Mouse (Mus musculus) kidney, embryonic 14.5 days (tissue): ENCODE measurements at regions not wholly inside any gene's neighbourhood (a gene's known extent, or its start where the extent isn't known, plus 50 kb on each side); places are given as distances from the start of the nearest gene placed in this dataset.
"Not testable (repeated sequence)": the region's sequence is repeated elsewhere in the genome, so short reads cannot be mapped to it uniquely, and the experiment has no call there.

Experiments
- ATAC-seq: fragments of 200-750 bp; cut with Nextera tagmentation; 2 replicates; pipeline ENCODE4 v1.8.0; 2017; ENCODE audit warnings: moderate number of reproducible peaks, mild to moderate bottlenecking, moderate TSS enrichment, moderate library complexity; ENCODE audit not compliant: low FRiP score, low TSS enrichment
- H3K27ac ChIP-seq: fragments of 300-500 bp; sonication (generic); 2 replicates; pipeline ENCODE4 v1.5.1; 2014; ENCODE audit warnings: low read depth, mild to moderate bottlenecking, low read length, moderate library complexity, mixed read lengths
- H3K27me3 ChIP-seq: fragments of 300-500 bp; sonication (generic); 2 replicates; pipeline ENCODE4 v1.6.1; 2014; ENCODE audit warnings: mild to moderate bottlenecking, low read length; ENCODE audit not compliant: control insufficient read depth, insufficient read depth
- H3K36me3 ChIP-seq: fragments of 300-500 bp; sonication (generic); 2 replicates; pipeline ENCODE4 v1.6.1; 2014; ENCODE audit warnings: low read length, mixed read lengths; ENCODE audit not compliant: control insufficient read depth, insufficient read depth
- H3K4me1 ChIP-seq: fragments of 300-500 bp; sonication (generic); 2 replicates; pipeline ENCODE4 v1.6.1; 2014; ENCODE audit warnings: low read length, mixed read lengths; ENCODE audit not compliant: control insufficient read depth, insufficient read depth
- H3K4me2 ChIP-seq: fragments of 300-500 bp; sonication (generic); replicated peaks from 2 replicates; pipeline ENCODE4 v1.6.1; 2014; ENCODE audit warnings: low read depth, mild to moderate bottlenecking, low read length
- H3K4me3 ChIP-seq: fragments of 300-500 bp; sonication (generic); 2 replicates; pipeline ENCODE4 v1.5.1; 2014; ENCODE audit warnings: mild to moderate bottlenecking, low read length
- H3K9ac ChIP-seq: fragments of 300-500 bp; sonication (generic); 2 replicates; pipeline ENCODE4 v1.6.1; 2014; ENCODE audit warnings: low read depth, mild to moderate bottlenecking, low read length, moderate library complexity
- H3K9me3 ChIP-seq: fragments of 300-500 bp; sonication (generic); 2 replicates; pipeline ENCODE4 v1.6.1; 2016; ENCODE audit warnings: low read length; ENCODE audit not compliant: control insufficient read depth
- WGBS: fragments of 180-500 bp; shearing (Covaris S2); extraction: QIAGEN DNeasy Blood & Tissue Kit; methylation state at CpG from one replicate; pipeline ENCODE4 v1.1.7; 2014; 5-methylcytosine and 5-hydroxymethylcytosine counted together

DNA sequence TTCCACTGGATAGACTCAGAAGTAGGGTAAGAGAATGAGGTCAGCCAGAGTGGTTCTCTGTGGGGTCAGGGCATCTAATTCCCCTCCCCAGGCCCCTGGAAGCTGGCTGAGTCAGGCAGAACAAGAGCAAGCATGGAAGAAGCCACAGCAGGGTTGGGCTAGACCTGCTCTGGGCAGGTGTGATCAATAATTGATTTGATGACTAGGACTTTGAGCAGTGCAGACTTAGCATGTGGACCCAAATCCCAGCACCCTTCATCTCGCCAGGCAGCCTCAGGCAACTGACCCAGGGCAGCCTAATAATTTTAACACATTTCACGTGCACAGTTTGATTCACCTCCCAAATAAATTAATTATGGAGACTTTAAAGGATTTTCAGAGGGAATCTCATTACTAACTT is 67.2 kb downstream of the Qdpr start:
- H3K4me1 ChIP-seq: no peaks in the 10 kb centered on the region
- no peak overlapping the region for H3K4me2 ChIP-seq
- H3K4me3 ChIP-seq: no peak overlapping the region
- no peaks in the 10 kb centered on the region for H3K27me3 ChIP-seq
- ATAC-seq: no peak
- WGBS: 78% methylated on average over 2 of the region's 2 CpGs
- H3K9ac ChIP-seq: no peak overlapping the region
- no peak overlapping the region for H3K27ac ChIP-seq
- no peaks in the 10 kb centered on the region for H3K36me3 ChIP-seq
- H3K9me3 ChIP-seq: no peaks in the 10 kb centered on the region

GRCm38 (mm10) chr5:45378486-45378885 is 71.5 kb downstream of the Qdpr start:
- Histone ChIP-seq H3K9ac (no peak overlapping the region), H3K4me1 (no peaks in the 10 kb centered on the region), H3K4me2 (no peak overlapping the region), H3K4me3 (no peak overlapping the region), H3K27me3 (no peaks in the 10 kb centered on the region), H3K9me3 (no peaks in the 10 kb centered on the region), H3K36me3 (no peaks in the 10 kb centered on the region), H3K27ac (no peak overlapping the region)
- 17% methylated on average over 2 of the region's 2 CpGs for WGBS
- no peak for ATAC-seq

DNA sequence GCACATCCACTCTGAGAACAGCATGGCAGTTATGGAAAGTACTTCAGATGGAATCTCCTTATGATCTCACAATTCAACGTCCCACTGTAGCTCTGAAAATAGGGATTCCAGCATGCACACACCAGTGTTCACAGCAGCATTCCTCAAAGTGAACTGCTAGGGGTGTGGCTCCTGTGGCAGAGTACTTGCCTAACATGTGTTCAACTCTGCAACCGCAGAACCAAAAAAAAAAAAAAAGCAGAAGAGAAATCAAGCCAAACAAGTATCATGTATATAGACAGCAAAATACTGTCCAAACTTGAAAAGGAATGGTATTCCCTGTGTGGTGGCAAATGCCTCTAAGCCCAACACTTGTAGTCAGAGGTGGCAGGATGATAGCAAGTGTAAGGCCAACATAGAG is 77.0 kb downstream of the Qdpr start:
- H3K27ac ChIP-seq: no peak overlapping the region
- WGBS: 87% methylated on average over 2 of the region's 2 CpGs
- no peaks in the 10 kb centered on the region for H3K27me3 ChIP-seq
- H3K9ac ChIP-seq: no peak overlapping the region
- no peaks in the 10 kb centered on the region for H3K9me3 ChIP-seq
- H3K4me3 ChIP-seq: no peak overlapping the region
- no peaks in the 10 kb centered on the region for H3K4me1 ChIP-seq
- no peak for ATAC-seq
- H3K36me3 ChIP-seq: no peaks in the 10 kb centered on the region
- H3K4me2 ChIP-seq: no peak overlapping the region

- no peak overlapping the region for H3K27ac ChIP-seq
- H3K4me3 ChIP-seq: no peak overlapping the region
- no peak for ATAC-seq
- no peak overlapping the region for H3K4me2 ChIP-seq
- H3K4me1 ChIP-seq: no peaks in the 10 kb centered on the region
- H3K27me3 ChIP-seq: no peaks in the 10 kb centered on the region
- no peak overlapping the region for H3K9ac ChIP-seq
- 58% methylated on average over 6 of the region's 6 CpGs for WGBS
- no peaks in the 10 kb centered on the region for H3K36me3 ChIP-seq
- H3K9me3 ChIP-seq: no peaks in the 10 kb centered on the region
Measured at GRCm38 (mm10) chr5:45368451-45368850, 81.6 kb downstream of the Qdpr start.

GRCm38 (mm10) chr5:45360189-45360588 is 89.8 kb downstream of the Qdpr start:
- H3K4me1 ChIP-seq: no peaks in the 10 kb centered on the region
- ATAC-seq: no peak
- H3K4me3 ChIP-seq: no peak overlapping the region
- no peaks in the 10 kb centered on the region for H3K27me3 ChIP-seq
- H3K9ac ChIP-seq: no peak overlapping the region
- no peaks in the 10 kb centered on the region for H3K36me3 ChIP-seq
- no peaks in the 10 kb centered on the region for H3K9me3 ChIP-seq
- H3K4me2 ChIP-seq: no peak overlapping the region
- H3K27ac ChIP-seq: no peak overlapping the region

DNA sequence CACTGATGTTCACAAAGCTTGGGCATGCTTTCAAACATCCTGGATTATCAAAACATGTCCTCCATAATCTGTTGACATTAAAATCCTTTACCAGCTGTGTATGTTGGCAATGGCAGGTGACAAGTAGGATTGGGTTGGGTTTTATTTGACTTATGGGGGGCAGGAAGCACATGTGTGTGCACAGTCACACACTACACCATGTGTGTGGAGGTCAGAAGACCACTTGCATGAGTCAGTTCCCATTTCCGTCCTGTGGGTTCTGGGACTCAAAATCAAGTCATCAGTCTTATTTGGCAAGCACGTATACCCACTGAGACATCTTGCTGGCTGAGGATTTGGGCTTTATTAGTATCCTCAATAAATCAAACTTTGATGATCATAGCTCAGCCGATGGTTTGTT is 109.6 kb downstream of the Qdpr start:
- Histone ChIP-seq H3K27ac (no peak overlapping the region), H3K4me2 (no peak overlapping the region), H3K4me3 (no peak overlapping the region), H3K27me3 (no peaks in the 10 kb centered on the region), H3K9ac (no peak overlapping the region), H3K9me3 (no peaks in the 10 kb centered on the region), H3K4me1 (no peaks in the 10 kb centered on the region), H3K36me3 (no peaks in the 10 kb centered on the region)
- ATAC-seq: no peak
- WGBS: 74% methylated on average over 3 of the region's 3 CpGs

DNA sequence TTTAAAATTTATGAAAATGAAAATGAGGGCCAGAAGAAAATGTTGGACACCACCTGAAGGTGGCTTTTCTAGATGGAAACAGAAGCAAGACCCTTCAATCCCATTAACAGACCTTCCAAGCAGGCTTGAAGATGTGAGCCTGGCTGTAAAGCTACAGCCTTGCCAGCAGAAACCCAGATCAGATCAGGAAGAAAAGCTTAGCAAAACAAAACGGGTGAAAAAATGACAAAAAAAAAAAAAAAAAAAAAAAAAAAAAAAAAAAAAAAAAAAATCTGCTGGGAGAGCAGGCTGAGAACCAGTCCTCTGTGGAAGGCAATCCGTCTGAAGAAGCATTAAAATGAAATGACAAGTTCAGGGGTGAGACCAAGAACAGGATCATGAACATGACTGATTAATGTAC is 113.2 kb downstream of the Qdpr start:
- no peak overlapping the region for H3K27ac ChIP-seq
- no peaks in the 10 kb centered on the region for H3K9me3 ChIP-seq
- WGBS: 45% methylated on average over 2 of the region's 2 CpGs
- no peak overlapping the region for H3K4me2 ChIP-seq
- no peak for ATAC-seq
- H3K36me3 ChIP-seq: no peaks in the 10 kb centered on the region
- H3K4me3 ChIP-seq: no peak overlapping the region
- no peaks in the 10 kb centered on the region for H3K27me3 ChIP-seq
- no peaks in the 10 kb centered on the region for H3K4me1 ChIP-seq
- H3K9ac ChIP-seq: no peak overlapping the region

DNA sequence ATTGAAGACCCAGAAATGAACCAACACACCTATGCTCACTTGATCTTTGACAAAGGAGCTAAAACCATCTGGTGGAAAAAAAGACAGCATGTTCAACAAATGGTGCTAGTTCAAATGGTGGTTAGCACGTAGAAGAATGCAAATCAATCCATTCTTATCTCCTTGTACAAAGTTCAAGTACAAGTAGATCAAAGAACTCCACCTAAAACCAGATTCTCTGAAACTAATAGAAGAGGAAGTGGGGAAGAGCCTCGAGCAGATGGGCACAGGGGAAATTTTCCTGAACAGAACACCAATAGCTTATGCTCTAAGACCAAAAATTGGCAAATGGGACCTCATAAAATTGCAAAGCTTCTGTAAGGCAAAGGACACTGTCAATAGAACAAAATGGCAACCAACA is 125.6 kb downstream of the Qdpr start:
- not testable (repeated sequence) for ATAC-seq, H3K4me3 ChIP-seq, H3K27me3 ChIP-seq, H3K9me3 ChIP-seq, H3K27ac ChIP-seq, H3K9ac ChIP-seq, H3K4me1 ChIP-seq, H3K36me3 ChIP-seq, H3K4me2 ChIP-seq
- 71% methylated on average over 2 of the region's 2 CpGs for WGBS

DNA sequence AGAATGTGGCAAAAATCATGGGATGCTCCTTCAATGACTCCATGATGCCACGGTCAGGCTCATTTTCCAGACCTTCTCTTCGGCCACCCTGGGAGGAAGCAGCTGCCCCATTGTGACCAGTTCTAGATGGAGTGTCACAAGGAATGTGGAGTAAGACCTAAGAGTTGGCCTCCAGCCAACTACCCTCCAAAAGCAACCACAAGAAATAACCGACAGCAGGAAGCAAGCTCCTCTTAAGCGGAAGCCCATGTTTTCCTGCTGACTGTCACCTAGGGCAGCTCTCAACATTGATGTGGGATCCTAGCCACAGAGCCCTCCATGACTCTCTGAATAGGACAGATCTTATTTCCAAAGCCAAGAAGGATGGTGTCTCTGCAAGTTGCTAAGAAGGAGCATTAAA is 126.5 kb downstream of the Qdpr start:
- no peak overlapping the region for H3K4me2 ChIP-seq
- H3K4me3 ChIP-seq: no peak overlapping the region
- H3K27ac ChIP-seq: no peak overlapping the region
- H3K27me3 ChIP-seq: no peaks in the 10 kb centered on the region
- H3K4me1 ChIP-seq: no peaks in the 10 kb centered on the region
- ATAC-seq: no peak
- WGBS: 68% methylated on average over 4 of the region's 4 CpGs
- H3K36me3 ChIP-seq: no peaks in the 10 kb centered on the region
- H3K9me3 ChIP-seq: no peaks in the 10 kb centered on the region
- no peak overlapping the region for H3K9ac ChIP-seq

DNA sequence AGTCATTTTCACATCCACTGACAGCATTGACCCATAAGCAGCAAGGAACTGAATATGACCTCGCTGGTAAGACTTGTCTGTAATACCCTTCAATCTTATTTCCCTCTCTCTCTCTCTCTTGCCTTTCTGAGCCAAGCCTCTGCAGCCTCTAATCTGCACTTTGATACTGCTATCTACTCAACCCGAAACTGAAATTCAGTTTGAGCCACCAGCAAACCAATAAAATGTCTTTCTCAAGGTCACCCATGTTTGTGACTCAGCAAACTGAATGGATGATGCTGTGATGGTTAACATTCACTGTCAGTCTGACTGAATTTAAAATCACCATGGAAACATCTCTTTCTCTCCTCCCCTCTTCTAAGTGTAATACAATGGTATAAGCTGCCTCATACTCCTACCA is 132.0 kb downstream of the Qdpr start:
- Histone ChIP-seq H3K9ac (no peak overlapping the region), H3K4me1 (no peaks in the 10 kb centered on the region), H3K4me3 (no peak overlapping the region), H3K27me3 (no peaks in the 10 kb centered on the region), H3K4me2 (no peak overlapping the region), H3K36me3 (no peaks in the 10 kb centered on the region), H3K27ac (no peak overlapping the region), H3K9me3 (no peaks in the 10 kb centered on the region)
- WGBS: 74% methylated on average over 2 of the region's 2 CpGs
- no peak for ATAC-seq
